Mouse (Mus musculus) 416B (cell line): ENCODE measurements around the gene Arhgap44.

Source experiments
- DNase-seq: peaks from one replicate; pipeline ENCODE4 v3.0.0; 2011; ENCODE audit warnings: low read depth

Gene Arhgap44

GRCm38 (mm10) chr11:65080761-65081160 is 82.0 kb downstream of the Arhgap44 start:
- no peak for DNase-seq

- no peak for DNase-seq
Measured at GRCm38 (mm10) chr11:65080274-65080673, 82.5 kb downstream of the Arhgap44 start.

- DNase-seq: no peak
Measured at GRCm38 (mm10) chr11:65069609-65070008, 93.2 kb downstream of the Arhgap44 start.

GRCm38 (mm10) chr11:65069051-65069450 is 93.7 kb downstream of the Arhgap44 start:
- DNase-seq: no peak

GRCm38 (mm10) chr11:65065201-65065600 is 97.6 kb downstream of the Arhgap44 start:
- no peak for DNase-seq

GRCm38 (mm10) chr11:65061437-65061836 is 101.3 kb downstream of the Arhgap44 start:
- DNase-seq: peak; percentile 3

GRCm38 (mm10) chr11:65059531-65059930 is 103.2 kb downstream of the Arhgap44 start:
- no peak for DNase-seq

- DNase-seq: no peak
Measured at GRCm38 (mm10) chr11:65058224-65058908, 104.4 kb downstream of the Arhgap44 start.

GRCm38 (mm10) chr11:65055596-65055995 is 107.2 kb downstream of the Arhgap44 start:
- peak; percentile 2 for DNase-seq

GRCm38 (mm10) chr11:65054216-65054615 is 108.5 kb downstream of the Arhgap44 start:
- no peak for DNase-seq

- DNase-seq: no peak
Measured at GRCm38 (mm10) chr11:65050819-65051218, 111.9 kb downstream of the Arhgap44 start.

- DNase-seq: no peak
Measured at GRCm38 (mm10) chr11:65049090-65049489, 113.7 kb downstream of the Arhgap44 start.

GRCm38 (mm10) chr11:65040556-65040955 is 122.2 kb downstream of the Arhgap44 start:
- DNase-seq: no peak

GRCm38 (mm10) chr11:65039517-65040095 is 123.2 kb downstream of the Arhgap44 start:
- no peak for DNase-seq

GRCm38 (mm10) chr11:65038996-65039395 is 123.8 kb downstream of the Arhgap44 start:
- DNase-seq: no peak

GRCm38 (mm10) chr11:65032221-65032620 is 130.5 kb downstream of the Arhgap44 start:
- no peak for DNase-seq

GRCm38 (mm10) chr11:65030201-65030600 is 132.6 kb downstream of the Arhgap44 start:
- no peak for DNase-seq

- no peak for DNase-seq
Measured at GRCm38 (mm10) chr11:65028049-65028448, 134.7 kb downstream of the Arhgap44 start.

- no peak for DNase-seq
Measured at GRCm38 (mm10) chr11:65022771-65023170, 140.0 kb downstream of the Arhgap44 start.

- no peak for DNase-seq
Measured at GRCm38 (mm10) chr11:65020744-65021143, 142.0 kb downstream of the Arhgap44 start.

GRCm38 (mm10) chr11:65016754-65017153 is 146.0 kb downstream of the Arhgap44 start:
- DNase-seq: no peak

- no peak for DNase-seq
Measured at GRCm38 (mm10) chr11:65013906-65014305, 148.9 kb downstream of the Arhgap44 start.

GRCm38 (mm10) chr11:65006047-65006446 is 156.7 kb downstream of the Arhgap44 start:
- DNase-seq: no peak

GRCm38 (mm10) chr11:65004836-65005235 is 157.9 kb downstream of the Arhgap44 start:
- DNase-seq: no peak
